Mouse (Mus musculus): ENCODE measurements around the gene Vamp8. TPM values are rescaled to one million over a fixed set of nuclear protein-coding genes. Genes with fewer than 3 reads are reported as not detected.

The Vamp8 gene
- polyA plus RNA-seq, 1 experiment from 2014 or later, result 137 TPM

- peaks cover 21% of the 10 kb centered on the region for H3K4me1 ChIP-seq (ENCODE audit: control insufficient read depth, insufficient read depth, low read length)
- peak within 1 kb of the TSS; percentile 91 for H3K9ac ChIP-seq (ENCODE audit: low read depth, low read length)
- H3K27me3 ChIP-seq (ENCODE audit: control insufficient read depth, insufficient read depth, low read length), result no peaks in the 10 kb centered on the region
- H3K9me3 ChIP-seq (replicated peaks; ENCODE audit: control insufficient read depth, low read length), result no peaks in the 10 kb centered on the region
- peak within 1 kb of the TSS; percentile 88 for H3K27ac ChIP-seq (ENCODE audit: low read depth, low read length)
- H3K4me3 ChIP-seq (ENCODE audit: low read depth, low read length), result peak within 1 kb of the TSS; percentile 83
- peaks cover 7% of the 10 kb centered on the region for H3K36me3 ChIP-seq (ENCODE audit: control insufficient read depth, insufficient read depth, low read length)
- WGBS (ENCODE audit: insufficient replicate concordance), result under 1% methylated on average over 72 of the region's 72 CpGs
- peak; percentile 70 for ATAC-seq (replicated peaks; ENCODE audit: insufficient number of reproducible peaks, low FRiP score, low TSS enrichment)
- H3K4me2 ChIP-seq, result peak within 1 kb of the TSS; percentile 79
Measured at GRCm38 (mm10) chr6:72347166-72347941, 43.1 kb downstream of the Vamp8 start, which contains the start of gene 0610030E20Rik. TSS of gene 0610030E20Rik (plus strand) at chr6:72347317.

GRCm38 (mm10) chr6:72346261-72346660 is 44.2 kb downstream of the Vamp8 start:
- H3K36me3 ChIP-seq (ENCODE audit: control insufficient read depth, insufficient read depth, low read length), result peaks cover 7% of the 10 kb centered on the region
- no peak overlapping the region for H3K4me2 ChIP-seq
- H3K9me3 ChIP-seq (replicated peaks; ENCODE audit: control insufficient read depth, low read length), result no peaks in the 10 kb centered on the region
- H3K27ac ChIP-seq (ENCODE audit: low read depth, low read length), result no peak overlapping the region
- peaks cover 19% of the 10 kb centered on the region for H3K4me1 ChIP-seq (ENCODE audit: control insufficient read depth, insufficient read depth, low read length)
- 80% methylated on average over 4 of the region's 4 CpGs for WGBS (ENCODE audit: insufficient replicate concordance)
- ATAC-seq (replicated peaks; ENCODE audit: insufficient number of reproducible peaks, low FRiP score, low TSS enrichment), result no peak
- no peak overlapping the region for H3K4me3 ChIP-seq (ENCODE audit: low read depth, low read length)
- no peak overlapping the region for H3K9ac ChIP-seq (ENCODE audit: low read depth, low read length)
- no peaks in the 10 kb centered on the region for H3K27me3 ChIP-seq (ENCODE audit: control insufficient read depth, insufficient read depth, low read length)

GRCm38 (mm10) chr6:72345633-72346032 is 44.9 kb downstream of the Vamp8 start:
- peaks cover 19% of the 10 kb centered on the region for H3K4me1 ChIP-seq (ENCODE audit: control insufficient read depth, insufficient read depth, low read length)
- peak overlapping the region; percentile 76; the same call in 1 of the 2 replicates for H3K4me3 ChIP-seq (ENCODE audit: low read depth, low read length)
- peaks cover 7% of the 10 kb centered on the region for H3K36me3 ChIP-seq (ENCODE audit: control insufficient read depth, insufficient read depth, low read length)
- H3K9me3 ChIP-seq (replicated peaks; ENCODE audit: control insufficient read depth, low read length), result no peaks in the 10 kb centered on the region
- no peak overlapping the region for H3K27ac ChIP-seq (ENCODE audit: low read depth, low read length)
- WGBS (ENCODE audit: insufficient replicate concordance), result 38% methylated on average over 6 of the region's 6 CpGs
- H3K4me2 ChIP-seq, result peak overlapping the region; percentile 70
- no peaks in the 10 kb centered on the region for H3K27me3 ChIP-seq (ENCODE audit: control insufficient read depth, insufficient read depth, low read length)
- peak overlapping the region; percentile 88 for H3K9ac ChIP-seq (ENCODE audit: low read depth, low read length)
- ATAC-seq (replicated peaks; ENCODE audit: insufficient number of reproducible peaks, low FRiP score, low TSS enrichment), result no peak

GRCm38 (mm10) chr6:72345074-72345567 is 45.4 kb downstream of the Vamp8 start, which contains the start of gene Usp39:
TSS of gene Usp39 (minus strand) at chr6:72345184.
- no peaks in the 10 kb centered on the region for H3K27me3 ChIP-seq (ENCODE audit: control insufficient read depth, insufficient read depth, low read length)
- H3K9ac ChIP-seq (ENCODE audit: low read depth, low read length), result peak within 1 kb of the TSS; percentile 88
- WGBS (ENCODE audit: insufficient replicate concordance), result under 1% methylated on average over 30 of the region's 30 CpGs
- H3K36me3 ChIP-seq (ENCODE audit: control insufficient read depth, insufficient read depth, low read length), result peaks cover 7% of the 10 kb centered on the region
- H3K4me2 ChIP-seq, result peak within 1 kb of the TSS; percentile 70
- H3K4me3 ChIP-seq (ENCODE audit: low read depth, low read length), result peak within 1 kb of the TSS; percentile 76
- H3K27ac ChIP-seq (ENCODE audit: low read depth, low read length), result peak within 1 kb of the TSS; percentile 31
- peaks cover 19% of the 10 kb centered on the region for H3K4me1 ChIP-seq (ENCODE audit: control insufficient read depth, insufficient read depth, low read length)
- H3K9me3 ChIP-seq (replicated peaks; ENCODE audit: control insufficient read depth, low read length), result no peaks in the 10 kb centered on the region
- ATAC-seq (replicated peaks; ENCODE audit: insufficient number of reproducible peaks, low FRiP score, low TSS enrichment), result peak; percentile 64

GRCm38 (mm10) chr6:72344396-72345073 is 46.0 kb downstream of the Vamp8 start:
- no peaks in the 10 kb centered on the region for H3K27me3 ChIP-seq (ENCODE audit: control insufficient read depth, insufficient read depth, low read length)
- H3K27ac ChIP-seq (ENCODE audit: low read depth, low read length), result peak overlapping the region; percentile 31
- peak; percentile 9; the same call in 1 of the 2 replicates for ATAC-seq (replicated peaks; ENCODE audit: insufficient number of reproducible peaks, low FRiP score, low TSS enrichment)
- WGBS (ENCODE audit: insufficient replicate concordance), result under 1% methylated on average over 42 of the region's 42 CpGs
- peak overlapping the region; percentile 88 for H3K9ac ChIP-seq (ENCODE audit: low read depth, low read length)
- H3K4me1 ChIP-seq (ENCODE audit: control insufficient read depth, insufficient read depth, low read length), result peaks cover 19% of the 10 kb centered on the region
- H3K4me2 ChIP-seq, result peak overlapping the region; percentile 70
- H3K36me3 ChIP-seq (ENCODE audit: control insufficient read depth, insufficient read depth, low read length), result peaks cover 4% of the 10 kb centered on the region
- no peaks in the 10 kb centered on the region for H3K9me3 ChIP-seq (replicated peaks; ENCODE audit: control insufficient read depth, low read length)
- H3K4me3 ChIP-seq (ENCODE audit: low read depth, low read length), result peak overlapping the region; percentile 76

- H3K9ac ChIP-seq (ENCODE audit: low read depth, low read length), result no peak overlapping the region
- H3K27me3 ChIP-seq (ENCODE audit: control insufficient read depth, insufficient read depth, low read length), result no peaks in the 10 kb centered on the region
- WGBS (ENCODE audit: insufficient replicate concordance), result 64% methylated on average over 2 of the region's 2 CpGs
- no peaks in the 10 kb centered on the region for H3K9me3 ChIP-seq (replicated peaks; ENCODE audit: control insufficient read depth, low read length)
- H3K36me3 ChIP-seq (ENCODE audit: control insufficient read depth, insufficient read depth, low read length), result peaks cover 25% of the 10 kb centered on the region
- H3K27ac ChIP-seq (ENCODE audit: low read depth, low read length), result no peak overlapping the region
- H3K4me2 ChIP-seq, result no peak overlapping the region
- no peak overlapping the region for H3K4me3 ChIP-seq (ENCODE audit: low read depth, low read length)
- no peak for ATAC-seq (replicated peaks; ENCODE audit: insufficient number of reproducible peaks, low FRiP score, low TSS enrichment)
- peaks cover 9% of the 10 kb centered on the region; the same call in 1 of the 2 replicates for H3K4me1 ChIP-seq (ENCODE audit: control insufficient read depth, insufficient read depth, low read length)
Measured at GRCm38 (mm10) chr6:72340481-72340880, 50.0 kb downstream of the Vamp8 start.

Other genes starting within 250 kb of the Vamp8 start
- 11.6 and 11.8 TPM in 2 replicates for gene Atoh8, start 155.1 kb downstream of the Vamp8 start, polyA plus RNA-seq (2014; fragmentation: Nextera tagmentation; extraction: Ambion mirVana)
- gene Sftpb, start 86.1 kb downstream of the Vamp8 start, polyA plus RNA-seq (2014; fragmentation: Nextera tagmentation; extraction: Ambion mirVana), result 0.23 TPM in 1 of 2 replicates, not detected in the other
- 51.4 and 54.5 TPM in 2 replicates for gene Usp39, start 45.5 kb downstream of the Vamp8 start, polyA plus RNA-seq (2014; fragmentation: Nextera tagmentation; extraction: Ambion mirVana)
- 12.9 and 17.4 TPM in 2 replicates for gene 0610030E20Rik, start 43.4 kb downstream of the Vamp8 start, polyA plus RNA-seq (2014; fragmentation: Nextera tagmentation; extraction: Ambion mirVana)
- gene Tmem150a, start 35.3 kb downstream of the Vamp8 start, polyA plus RNA-seq (2014; fragmentation: Nextera tagmentation; extraction: Ambion mirVana), result 14.8 and 15.1 TPM in 2 replicates
- 95.4 and 107 TPM in 2 replicates for gene Rnf181, start 23.7 kb downstream of the Vamp8 start, polyA plus RNA-seq (2014; fragmentation: Nextera tagmentation; extraction: Ambion mirVana)
- 55.3 and 59.2 TPM in 2 replicates for gene Vamp5, start 10.2 kb downstream of the Vamp8 start, polyA plus RNA-seq (2014; fragmentation: Nextera tagmentation; extraction: Ambion mirVana)
- gene Ggcx, start 23.6 kb upstream of the Vamp8 start, polyA plus RNA-seq (2014; fragmentation: Nextera tagmentation; extraction: Ambion mirVana), result 23.9 and 27.1 TPM in 2 replicates
- 321 and 349 TPM in 2 replicates for gene Mat2a, start 48.9 kb upstream of the Vamp8 start, polyA plus RNA-seq (2014; fragmentation: Nextera tagmentation; extraction: Ambion mirVana)
- not detected in 2 replicates for gene Sh2d6, start 131.0 kb upstream of the Vamp8 start, polyA plus RNA-seq (2014; fragmentation: Nextera tagmentation; extraction: Ambion mirVana)
- gene Capg, start 153.7 kb upstream of the Vamp8 start, polyA plus RNA-seq (2014; fragmentation: Nextera tagmentation; extraction: Ambion mirVana), result 22.7 and 25.9 TPM in 2 replicates
- 10.5 and 12.1 TPM in 2 replicates for gene Elmod3, start 207.7 kb upstream of the Vamp8 start, polyA plus RNA-seq (2014; fragmentation: Nextera tagmentation; extraction: Ambion mirVana)
- 13.9 and 16.2 TPM in 2 replicates for gene Retsat, start 207.8 kb upstream of the Vamp8 start, polyA plus RNA-seq (2014; fragmentation: Nextera tagmentation; extraction: Ambion mirVana)
- gene Tgoln1, start 226.3 kb upstream of the Vamp8 start, polyA plus RNA-seq (2014; fragmentation: Nextera tagmentation; extraction: Ambion mirVana), result 25.3 and 31.0 TPM in 2 replicates

Measured in heart, embryonic 11.5 days (tissue).